Mouse (Mus musculus) cerebellum, adult 2 months (tissue): ENCODE results near the gene Capn8. TPM values are rescaled to one million over a fixed set of nuclear protein-coding genes. Genes with fewer than 3 reads are reported as not detected.

Experiments used
- DNase-seq, 2 experiments: peaks; one replicate each; pipeline ENCODE4 v3.0.0; 2021
- H3K27ac ChIP-seq: fragments of 200-500 bp; 2 replicates; pipeline ENCODE4 v1.5.1; 2012; ENCODE audit warnings: low read length, control low read depth, inconsistent platforms; ENCODE audit not compliant: insufficient read depth
- H3K27me3 ChIP-seq: fragments of 200-500 bp; 2 replicates; pipeline ENCODE4 v1.6.1; 2012; ENCODE audit warnings: inconsistent platforms, mild to moderate bottlenecking, low read length, moderate library complexity; ENCODE audit not compliant: control insufficient read depth, insufficient read depth
- H3K4me1 ChIP-seq: fragments of 200-500 bp; 2 replicates; pipeline ENCODE4 v1.6.1; 2011; ENCODE audit warnings: low read length; ENCODE audit not compliant: control insufficient read depth, insufficient read depth
- H3K4me3 ChIP-seq: fragments of 200-500 bp; replicated peaks from 2 replicates; pipeline ENCODE3; 2011; ENCODE audit warnings: mild to moderate bottlenecking, low read depth, low read length, control low read depth; ENCODE audit not compliant: insufficient read depth
- CTCF ChIP-seq: fragments of 200-500 bp; IDR thresholded peaks from 2 replicates; pipeline ENCODE4 v1.5.1; 2011; ENCODE audit warnings: low read depth, mild to moderate bottlenecking, control low read depth, low read length, moderate library complexity, borderline replicate concordance; ENCODE audit not compliant: insufficient read depth
- POLR2A ChIP-seq: fragments of 200-500 bp; IDR thresholded peaks from 2 replicates; pipeline ENCODE4 v1.6.1; 2011; ENCODE audit warnings: low read length, control low read depth, borderline replicate concordance; ENCODE audit not compliant: insufficient read depth
- WGBS: fragments of 180-500 bp; shearing (Covaris S2); methylation state at CpG from one replicate; pipeline ENCODE4 v1.1.7; 2018; 5-methylcytosine and 5-hydroxymethylcytosine counted together
- polyA plus RNA-seq: library from polyadenylated mRNA; depleted of rRNA; stranded (reverse); fragments of >200 nt; gene quantifications from 2 replicates; pipeline ENCODE4 v1.2.3, GENCODE M21; 2012

Capn8 gene
- polyA plus RNA-seq, 1 experiment, result 0.03 TPM

GRCm38 (mm10) chr1:182609701-182610335 lies 45.0 kb downstream of the Capn8 start:
- no peak overlapping the region for H3K4me3 ChIP-seq
- H3K4me1 ChIP-seq, result peaks cover 5% of the 10 kb centered on the region; the same call in 1 of the 2 replicates
- H3K27ac ChIP-seq, result no peak overlapping the region
- no peaks in the 10 kb centered on the region for H3K27me3 ChIP-seq
- WGBS, result 8% methylated on average over 4 of the region's 4 CpGs
- TF ChIP-seq POLR2A (no peak), CTCF (no peak)
- peak; percentile 9 to 34 for DNase-seq

GRCm38 (mm10) chr1:182615465-182615864 lies 50.7 kb downstream of the Capn8 start:
- no peaks in the 10 kb centered on the region for H3K4me1 ChIP-seq
- no peak overlapping the region for H3K4me3 ChIP-seq
- no peak for TF ChIP-seq CTCF
- no peak for TF ChIP-seq POLR2A
- no peak for DNase-seq
- no peak overlapping the region for H3K27ac ChIP-seq
- WGBS, result 68% methylated on average over 1 of the region's 1 CpGs
- H3K27me3 ChIP-seq, result no peaks in the 10 kb centered on the region; the same call in 1 of the 2 replicates

GRCm38 (mm10) chr1:182618200-182618947 lies 53.6 kb downstream of the Capn8 start:
- H3K4me3 ChIP-seq, result no peak overlapping the region
- no peak overlapping the region for H3K27ac ChIP-seq
- no peak for DNase-seq
- WGBS, result 35% methylated on average over 16 of the region's 16 CpGs
- TF ChIP-seq CTCF (no peak), POLR2A (no peak)
- H3K4me1 ChIP-seq, result no peaks in the 10 kb centered on the region
- H3K27me3 ChIP-seq, result no peaks in the 10 kb centered on the region; the same call in 1 of the 2 replicates

- Histone ChIP-seq H3K27me3 (no peaks in the 10 kb centered on the region; the same call in 1 of the 2 replicates), H3K27ac (no peak overlapping the region), H3K4me1 (no peaks in the 10 kb centered on the region), H3K4me3 (no peak overlapping the region)
- WGBS, result 70% methylated on average over 4 of the region's 4 CpGs
- TF ChIP-seq POLR2A (no peak), CTCF (no peak)
- DNase-seq, result no peak
Observed at GRCm38 (mm10) chr1:182620470-182620869, 55.7 kb downstream of the Capn8 start.

GRCm38 (mm10) chr1:182621256-182621655 lies 56.4 kb downstream of the Capn8 start:
- 84% methylated on average over 8 of the region's 8 CpGs for WGBS
- DNase-seq, result no peak
- no peak for TF ChIP-seq POLR2A
- no peak for TF ChIP-seq CTCF

GRCm38 (mm10) chr1:182626197-182626596 lies 61.4 kb downstream of the Capn8 start:
- TF ChIP-seq POLR2A (no peak), CTCF (no peak)
- Histone ChIP-seq H3K27ac (no peak overlapping the region), H3K4me3 (no peak overlapping the region), H3K27me3 (no peaks in the 10 kb centered on the region; the same call in 1 of the 2 replicates), H3K4me1 (no peaks in the 10 kb centered on the region)
- DNase-seq, result no peak
- WGBS, result 45% methylated on average over 1 of the region's 1 CpGs

More at GRCm38 (mm10) chr1:182621256-182621655, 56.4 kb downstream of the Capn8 start:
- no peak overlapping the region for H3K27ac ChIP-seq
- H3K4me3 ChIP-seq, result no peak overlapping the region
- H3K4me1 ChIP-seq, result no peaks in the 10 kb centered on the region
- H3K27me3 ChIP-seq, result no peaks in the 10 kb centered on the region; the same call in 1 of the 2 replicates

GRCm38 (mm10) chr1:182629228-182629627 lies 64.4 kb downstream of the Capn8 start:
- Histone ChIP-seq H3K27me3 (no peaks in the 10 kb centered on the region; the same call in 1 of the 2 replicates), H3K4me1 (no peaks in the 10 kb centered on the region), H3K27ac (no peak overlapping the region), H3K4me3 (no peak overlapping the region)
- DNase-seq, result no peak
- TF ChIP-seq POLR2A, result no peak
- TF ChIP-seq CTCF, result no peak
- WGBS, result 92% methylated on average over 4 of the region's 4 CpGs
